Mouse (Mus musculus) heart, adult 2 months (tissue): ENCODE data around the gene Ndufa9.

ENCODE experiments used
- CTCF ChIP-seq: fragments of 200-600 bp; IDR thresholded peaks from 2 replicates; pipeline ENCODE4 v1.8.1; 2022; ENCODE audit warnings: antibody characterized with exemption, mild to moderate bottlenecking, moderate library complexity
- POLR2A ChIP-seq: fragments of 200-500 bp; IDR thresholded peaks from 2 replicates; pipeline ENCODE4 v1.6.1; 2011; ENCODE audit warnings: mild to moderate bottlenecking, low read depth, low read length, control low read depth; ENCODE audit not compliant: insufficient read depth

DNA sequence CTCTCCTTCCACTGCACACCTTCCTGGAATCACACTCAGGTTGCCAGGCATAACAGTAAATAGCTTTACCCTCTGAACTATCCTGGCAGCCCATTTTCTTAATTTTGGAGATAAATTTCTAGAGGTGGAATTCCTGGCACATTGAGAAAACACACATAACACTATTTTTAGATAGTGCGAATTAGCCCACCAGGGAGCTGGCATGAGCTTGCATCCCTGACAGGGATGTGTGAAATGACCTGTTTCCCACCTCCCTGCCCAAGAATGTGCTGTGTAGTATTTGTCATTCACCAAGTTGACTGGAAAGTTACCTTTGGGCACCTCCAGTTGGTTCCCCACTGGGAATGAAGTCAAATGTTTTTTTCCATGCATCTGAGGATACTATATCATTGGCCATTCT is 65.9 kb downstream of the Ndufa9 start:
- TF ChIP-seq POLR2A (no peak), CTCF (no peak)
